Mouse (Mus musculus): ENCODE results near the gene Chrd. TPM values are rescaled to one million over a fixed set of nuclear protein-coding genes. Genes with fewer than 3 reads are reported as not detected.

Chrd gene
- polyA plus RNA-seq (2014; fragmentation: Illumina TruSeq; extraction: RNeasy Lipid Tissue Mini Kit (QIAGEN cat#74804); ENCODE audit: low read depth, low replicate concordance) = 0.21 TPM

GRCm38 (mm10) chr16:20732925-20733730, at the start of gene Chrd:
Gene Chrd (plus strand): TSS chr16:20733127.

GRCm38 (mm10) chr16:20693111-20693701, 39.7 kb upstream of the Chrd start, which contains the start of gene Fam131a:
Gene Fam131a (plus strand): TSS chr16:20693241.

GRCm38 (mm10) chr16:20717181-20717977, 15.5 kb upstream of the Chrd start, which contains the start of the genes Polr2h and Clcn2:
Gene Polr2h (plus strand): TSS chr16:20717665.
Gene Clcn2 (minus strand): TSS chr16:20717746.

GRCm38 (mm10) chr16:20733731-20734730, 1.1 kb downstream of the Chrd start, which contains the start of gene Thpo:
Gene Thpo (minus strand): TSS chr16:20734511.

Other genes with a start within 250 kb of the Chrd start
- gene Eif2b5, start 234.3 kb upstream of the Chrd start, polyA plus RNA-seq (2014; fragmentation: Illumina TruSeq; extraction: RNeasy Lipid Tissue Mini Kit (QIAGEN cat#74804); ENCODE audit: low read depth, low replicate concordance) = 21.4 TPM
- gene Dvl3, start 216.1 kb upstream of the Chrd start, polyA plus RNA-seq (2014; fragmentation: Illumina TruSeq; extraction: RNeasy Lipid Tissue Mini Kit (QIAGEN cat#74804); ENCODE audit: low read depth, low replicate concordance) = 4.9 TPM
- gene Ap2m1, start 197.6 kb upstream of the Chrd start, polyA plus RNA-seq (2014; fragmentation: Illumina TruSeq; extraction: RNeasy Lipid Tissue Mini Kit (QIAGEN cat#74804); ENCODE audit: low read depth, low replicate concordance) = 44.8 TPM
- 25.1 TPM for gene Abcf3, start 184.6 kb upstream of the Chrd start, polyA plus RNA-seq (2014; fragmentation: Illumina TruSeq; extraction: RNeasy Lipid Tissue Mini Kit (QIAGEN cat#74804); ENCODE audit: low read depth, low replicate concordance)
- not detected for gene Vwa5b2, start 143.7 kb upstream of the Chrd start, polyA plus RNA-seq (2014; fragmentation: Illumina TruSeq; extraction: RNeasy Lipid Tissue Mini Kit (QIAGEN cat#74804); ENCODE audit: low read depth, low replicate concordance)
- gene Eef1akmt4, start 121.5 kb upstream of the Chrd start, polyA plus RNA-seq (2014; fragmentation: Illumina TruSeq; extraction: RNeasy Lipid Tissue Mini Kit (QIAGEN cat#74804); ENCODE audit: low read depth, low replicate concordance) = 0.52 TPM
- gene Gm49333, start 121.5 kb upstream of the Chrd start, polyA plus RNA-seq (2014; fragmentation: Illumina TruSeq; extraction: RNeasy Lipid Tissue Mini Kit (QIAGEN cat#74804); ENCODE audit: low read depth, low replicate concordance) = not detected
- 5.3 TPM for gene Alg3, start 121.4 kb upstream of the Chrd start, polyA plus RNA-seq (2014; fragmentation: Illumina TruSeq; extraction: RNeasy Lipid Tissue Mini Kit (QIAGEN cat#74804); ENCODE audit: low read depth, low replicate concordance)
- 1.9 TPM for gene Camk2n2, start 111.8 kb upstream of the Chrd start, polyA plus RNA-seq (2014; fragmentation: Illumina TruSeq; extraction: RNeasy Lipid Tissue Mini Kit (QIAGEN cat#74804); ENCODE audit: low read depth, low replicate concordance)
- 0.13 TPM for gene Ece2, start 103.3 kb upstream of the Chrd start, polyA plus RNA-seq (2014; fragmentation: Illumina TruSeq; extraction: RNeasy Lipid Tissue Mini Kit (QIAGEN cat#74804); ENCODE audit: low read depth, low replicate concordance)
- 163 TPM for gene Psmd2, start 81.5 kb upstream of the Chrd start, polyA plus RNA-seq (2014; fragmentation: Illumina TruSeq; extraction: RNeasy Lipid Tissue Mini Kit (QIAGEN cat#74804); ENCODE audit: low read depth, low replicate concordance)
- gene Eif4g1, start 64.8 kb upstream of the Chrd start, polyA plus RNA-seq (2014; fragmentation: Illumina TruSeq; extraction: RNeasy Lipid Tissue Mini Kit (QIAGEN cat#74804); ENCODE audit: low read depth, low replicate concordance) = 123 TPM
- gene Fam131a, start 39.9 kb upstream of the Chrd start, polyA plus RNA-seq (2014; fragmentation: Illumina TruSeq; extraction: RNeasy Lipid Tissue Mini Kit (QIAGEN cat#74804); ENCODE audit: low read depth, low replicate concordance) = 0.41 TPM
- 9.8 TPM for gene Polr2h, start 15.5 kb upstream of the Chrd start, polyA plus RNA-seq (2014; fragmentation: Illumina TruSeq; extraction: RNeasy Lipid Tissue Mini Kit (QIAGEN cat#74804); ENCODE audit: low read depth, low replicate concordance)
- gene Clcn2, start 15.4 kb upstream of the Chrd start, polyA plus RNA-seq (2014; fragmentation: Illumina TruSeq; extraction: RNeasy Lipid Tissue Mini Kit (QIAGEN cat#74804); ENCODE audit: low read depth, low replicate concordance) = 1.4 TPM
- not detected for gene Thpo, start 1.4 kb downstream of the Chrd start, polyA plus RNA-seq (2014; fragmentation: Illumina TruSeq; extraction: RNeasy Lipid Tissue Mini Kit (QIAGEN cat#74804); ENCODE audit: low read depth, low replicate concordance)

Measured in testis, adult 10 weeks (tissue).